Mouse (Mus musculus): ENCODE measurements at regions not wholly inside any gene's neighbourhood (a gene's known extent, or its start where the extent isn't known, plus 50 kb on each side); places are given as distances from the start of the nearest gene placed in this dataset.

- Histone ChIP-seq H3K36me3 (ENCODE audit: control insufficient read depth, insufficient read depth, low read length) (no peaks in the 10 kb centered on the region), H3K27me3 (replicated peaks; ENCODE audit: control insufficient read depth, insufficient read depth, low read length) (no peaks in the 10 kb centered on the region), H3K4me1 (ENCODE audit: control insufficient read depth, insufficient read depth, low read length) (no peaks in the 10 kb centered on the region), H3K27ac (ENCODE audit: insufficient read depth, low read depth, low read length) (no peak overlapping the region), H3K4me3 (ENCODE audit: insufficient read depth, low read depth, low read length) (no peak overlapping the region)
- no peak for TF ChIP-seq POLR2A (IDR thresholded peaks at IDR 0.05; ENCODE audit: low read depth, low read length)
- no peak for TF ChIP-seq CTCF (conservative IDR thresholded peaks at IDR 0.05; ENCODE audit: insufficient read depth, insufficient read length, low read depth, low read length)
- DNase-seq: no peak
Observed at GRCm38 (mm10) chr3:61188662-61189061, 172.8 kb upstream of the Rap2b start.

GRCm38 (mm10) chr3:61216562-61216961, 144.9 kb upstream of the Rap2b start:
- Histone ChIP-seq H3K4me3 (ENCODE audit: insufficient read depth, low read depth, low read length) (no peak overlapping the region), H3K27me3 (replicated peaks; ENCODE audit: control insufficient read depth, insufficient read depth, low read length) (no peaks in the 10 kb centered on the region), H3K36me3 (ENCODE audit: control insufficient read depth, insufficient read depth, low read length) (no peaks in the 10 kb centered on the region), H3K27ac (ENCODE audit: insufficient read depth, low read depth, low read length) (no peak overlapping the region), H3K4me1 (ENCODE audit: control insufficient read depth, insufficient read depth, low read length) (no peaks in the 10 kb centered on the region)
- WGBS: 74% methylated on average over 4 of the region's 4 CpGs
- TF ChIP-seq CTCF (conservative IDR thresholded peaks at IDR 0.05; ENCODE audit: insufficient read depth, insufficient read length, low read depth, low read length): no peak
- no peak for TF ChIP-seq POLR2A (IDR thresholded peaks at IDR 0.05; ENCODE audit: low read depth, low read length)
- no peak for DNase-seq

DNA sequence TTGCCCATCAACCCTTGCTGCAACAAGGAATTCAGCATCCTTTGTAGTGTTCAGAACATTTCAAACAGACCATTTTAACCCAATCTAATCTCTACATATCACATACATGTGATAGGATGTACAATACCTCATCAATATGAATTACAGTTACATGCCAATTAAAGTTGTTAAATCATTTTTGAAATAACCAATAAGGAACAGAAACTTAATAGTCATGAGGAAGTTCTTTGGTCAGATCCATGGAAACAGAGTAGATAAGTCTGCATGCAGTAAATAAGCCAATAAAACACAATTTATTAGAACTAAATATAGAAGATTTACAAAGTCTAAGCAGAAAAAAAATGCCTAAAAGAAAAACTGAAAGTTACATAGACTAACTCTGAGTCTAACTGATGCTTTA, 136.9 kb upstream of the Rap2b start:
- H3K36me3 ChIP-seq (ENCODE audit: control insufficient read depth, insufficient read depth, low read length): no peaks in the 10 kb centered on the region
- no peak overlapping the region for H3K4me3 ChIP-seq (ENCODE audit: insufficient read depth, low read depth, low read length)
- H3K27ac ChIP-seq (ENCODE audit: insufficient read depth, low read depth, low read length): no peak overlapping the region
- DNase-seq: no peak
- TF ChIP-seq CTCF (conservative IDR thresholded peaks at IDR 0.05; ENCODE audit: insufficient read depth, insufficient read length, low read depth, low read length): no peak
- no peak for TF ChIP-seq POLR2A (IDR thresholded peaks at IDR 0.05; ENCODE audit: low read depth, low read length)
- no peaks in the 10 kb centered on the region for H3K4me1 ChIP-seq (ENCODE audit: control insufficient read depth, insufficient read depth, low read length)
- no peaks in the 10 kb centered on the region for H3K27me3 ChIP-seq (replicated peaks; ENCODE audit: control insufficient read depth, insufficient read depth, low read length)

DNA sequence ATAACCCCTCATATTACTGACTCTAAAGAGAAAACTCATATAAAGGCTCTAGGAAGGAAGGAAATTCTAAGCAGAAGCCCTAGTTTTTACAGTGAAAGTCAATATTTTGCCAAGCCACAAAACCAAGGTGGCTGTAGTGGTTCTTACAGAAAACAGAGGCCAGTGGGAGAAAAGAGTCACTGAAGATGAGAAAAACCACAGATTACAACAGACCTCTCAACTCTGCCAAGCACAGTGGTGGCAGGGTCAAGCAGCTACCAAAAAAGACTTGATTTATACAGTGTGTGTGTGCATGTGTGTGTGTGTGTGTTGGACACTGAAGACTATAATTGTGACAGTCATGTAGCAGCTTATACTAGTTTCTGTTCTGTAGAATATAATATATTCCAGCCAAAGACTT, 136.4 kb upstream of the Rap2b start:
- no peaks in the 10 kb centered on the region for H3K4me1 ChIP-seq (ENCODE audit: control insufficient read depth, insufficient read depth, low read length)
- no peaks in the 10 kb centered on the region for H3K27me3 ChIP-seq (replicated peaks; ENCODE audit: control insufficient read depth, insufficient read depth, low read length)
- H3K27ac ChIP-seq (ENCODE audit: insufficient read depth, low read depth, low read length): no peak overlapping the region
- H3K4me3 ChIP-seq (ENCODE audit: insufficient read depth, low read depth, low read length): no peak overlapping the region
- no peak for TF ChIP-seq CTCF (conservative IDR thresholded peaks at IDR 0.05; ENCODE audit: insufficient read depth, insufficient read length, low read depth, low read length)
- no peak for TF ChIP-seq POLR2A (IDR thresholded peaks at IDR 0.05; ENCODE audit: low read depth, low read length)
- no peaks in the 10 kb centered on the region for H3K36me3 ChIP-seq (ENCODE audit: control insufficient read depth, insufficient read depth, low read length)
- no peak for DNase-seq

DNA sequence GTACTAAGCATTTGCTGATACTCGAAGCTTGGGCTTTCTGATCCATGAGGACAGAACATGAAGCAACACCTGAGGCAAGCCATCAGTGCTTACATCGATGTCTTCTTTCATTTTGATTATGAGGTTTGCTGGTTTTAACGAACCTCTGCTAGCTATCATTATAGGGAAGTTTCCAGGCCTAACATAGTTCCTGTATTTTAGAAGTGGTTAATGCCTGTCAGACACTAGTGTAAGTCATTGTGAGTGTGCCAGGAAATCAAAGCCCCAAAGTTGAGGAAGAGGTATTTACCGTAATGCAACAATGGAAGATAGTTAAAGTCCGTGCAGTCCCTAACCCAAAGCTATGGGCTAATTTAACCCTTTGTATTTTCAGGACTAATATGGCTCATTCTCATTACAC, 120.1 kb upstream of the Rap2b start:
- DNase-seq: no peak
- H3K36me3 ChIP-seq (ENCODE audit: control insufficient read depth, insufficient read depth, low read length): no peaks in the 10 kb centered on the region
- H3K27me3 ChIP-seq (replicated peaks; ENCODE audit: control insufficient read depth, insufficient read depth, low read length): no peaks in the 10 kb centered on the region
- WGBS: 78% methylated on average over 5 of the region's 5 CpGs
- no peak overlapping the region for H3K27ac ChIP-seq (ENCODE audit: insufficient read depth, low read depth, low read length)
- H3K4me3 ChIP-seq (ENCODE audit: insufficient read depth, low read depth, low read length): no peak overlapping the region
- no peaks in the 10 kb centered on the region for H3K4me1 ChIP-seq (ENCODE audit: control insufficient read depth, insufficient read depth, low read length)
- TF ChIP-seq POLR2A (IDR thresholded peaks at IDR 0.05; ENCODE audit: low read depth, low read length) (no peak), CTCF (conservative IDR thresholded peaks at IDR 0.05; ENCODE audit: insufficient read depth, insufficient read length, low read depth, low read length) (no peak)

DNA sequence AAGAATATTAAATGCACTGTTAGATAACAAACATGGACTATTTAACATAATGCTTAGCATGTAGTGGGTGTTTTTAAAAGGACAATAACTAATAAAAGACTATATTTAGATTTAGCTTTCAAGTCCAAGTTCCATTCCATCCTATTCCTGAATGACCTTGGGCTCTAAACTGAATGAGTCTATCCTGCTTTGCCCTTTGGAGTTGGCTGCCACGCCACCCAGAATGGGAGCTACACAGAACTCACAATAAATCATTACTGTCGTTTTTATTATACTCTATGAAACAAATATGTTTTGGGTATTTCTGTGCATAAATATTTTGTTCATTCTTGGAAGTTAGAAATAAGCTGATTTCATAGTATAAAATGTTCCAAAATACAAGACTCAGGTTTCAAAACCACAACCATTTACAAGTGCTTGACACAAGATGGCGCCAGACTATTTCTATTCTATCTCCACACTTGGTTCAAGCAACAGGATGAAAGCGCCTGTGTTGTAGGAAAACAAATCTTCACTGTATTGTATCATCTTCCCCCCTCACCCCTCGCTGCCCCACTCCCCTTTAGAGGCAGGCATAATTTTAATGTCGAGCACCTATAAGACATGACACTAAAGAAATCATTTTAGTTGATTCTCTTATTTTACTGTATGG, 117.4 kb upstream of the Rap2b start:
- DNase-seq: peak; percentile 41
- no peak overlapping the region for H3K4me3 ChIP-seq (ENCODE audit: insufficient read depth, low read depth, low read length)
- no peaks in the 10 kb centered on the region for H3K4me1 ChIP-seq (ENCODE audit: control insufficient read depth, insufficient read depth, low read length)
- H3K36me3 ChIP-seq (ENCODE audit: control insufficient read depth, insufficient read depth, low read length): no peaks in the 10 kb centered on the region
- WGBS: 19% methylated on average over 6 of the region's 6 CpGs
- no peaks in the 10 kb centered on the region for H3K27me3 ChIP-seq (replicated peaks; ENCODE audit: control insufficient read depth, insufficient read depth, low read length)
- H3K27ac ChIP-seq (ENCODE audit: insufficient read depth, low read depth, low read length): no peak overlapping the region
- TF ChIP-seq POLR2A (IDR thresholded peaks at IDR 0.05; ENCODE audit: low read depth, low read length) (no peak), CTCF (conservative IDR thresholded peaks at IDR 0.05; ENCODE audit: insufficient read depth, insufficient read length, low read depth, low read length) (no peak)

GRCm38 (mm10) chr3:61246429-61246828, 115.0 kb upstream of the Rap2b start:
- TF ChIP-seq CTCF (conservative IDR thresholded peaks at IDR 0.05; ENCODE audit: insufficient read depth, insufficient read length, low read depth, low read length): no peak
- no peak for TF ChIP-seq POLR2A (IDR thresholded peaks at IDR 0.05; ENCODE audit: low read depth, low read length)
- H3K4me1 ChIP-seq (ENCODE audit: control insufficient read depth, insufficient read depth, low read length): no peaks in the 10 kb centered on the region

More at GRCm38 (mm10) chr3:61246429-61246828, 115.0 kb upstream of the Rap2b start:
- H3K27ac ChIP-seq (ENCODE audit: insufficient read depth, low read depth, low read length): no peak overlapping the region
- 76% methylated on average over 4 of the region's 4 CpGs for WGBS
- H3K27me3 ChIP-seq (replicated peaks; ENCODE audit: control insufficient read depth, insufficient read depth, low read length): no peaks in the 10 kb centered on the region
- H3K4me3 ChIP-seq (ENCODE audit: insufficient read depth, low read depth, low read length): no peak overlapping the region
- no peak for DNase-seq
- no peaks in the 10 kb centered on the region for H3K36me3 ChIP-seq (ENCODE audit: control insufficient read depth, insufficient read depth, low read length)

All from kidney, adult 2 months (tissue).